8 mouse cellular contexts compared by ENCODE assay signal in genomic region chr8:124949209-124950068, GRCm38 (mm10). TPM values are rescaled to one million over a fixed set of nuclear protein-coding genes. Genes with fewer than 3 reads are reported as not detected.
DNase-seq lines count a peak whose midpoint lies in the region; ATAC-seq and TF ChIP-seq lines count a peak whose summit lies in the region.

Egln1 (minus strand) TSS chr8:124949324.

- DNase-seq in layer of hippocampus, adult 11-12 months (ENCODE audit: low spot score) = peak; percentile 76
- no peak for DNase-seq in layer of hippocampus, adult 9-10 months (ENCODE audit: low spot score)
- peak; percentile 80 for DNase-seq in embryo, embryonic 9.5 days (ENCODE audit: extremely low spot score)
- no peak for DNase-seq in gonadal fat pad, adult 2 months (ENCODE audit: low read depth)
- DNase-seq in limb, embryonic 11.5 days (ENCODE audit: low spot score) = peak; percentile 82
- DNase-seq in spleen, adult 18-20 months = peak; percentile 77 to 78

- no peaks in the 10 kb centered on the region for H3K27me3 ChIP-seq in intestine, postnatal 0 days (replicated peaks; ENCODE audit: control insufficient read depth, insufficient read depth, low read length)
- no peaks in the 10 kb centered on the region for H3K27me3 ChIP-seq in limb, embryonic 11.5 days (ENCODE audit: control insufficient read depth, insufficient read depth, low read length)
- H3K27me3 ChIP-seq in midbrain, embryonic 13.5 days = no peaks in the 10 kb centered on the region

- WGBS in intestine, postnatal 0 days = under 1% methylated on average over 56 of the region's 98 CpGs
- under 1% methylated on average over 35 of the region's 98 CpGs for WGBS in limb, embryonic 11.5 days
- under 1% methylated on average over 76 of the region's 98 CpGs for WGBS in midbrain, embryonic 13.5 days

- peak within 1 kb of the TSS; percentile 90 for H3K27ac ChIP-seq in intestine, postnatal 0 days (ENCODE audit: low read depth, low read length)
- H3K27ac ChIP-seq in limb, embryonic 11.5 days (replicated peaks; ENCODE audit: low read depth, low read length) = peak within 1 kb of the TSS; percentile 91
- H3K27ac ChIP-seq in midbrain, embryonic 13.5 days = peak within 1 kb of the TSS; percentile 99

- H3K4me2 ChIP-seq in intestine, postnatal 0 days (replicated peaks; ENCODE audit: low read depth) = peak within 1 kb of the TSS; percentile 72
- peak within 1 kb of the TSS; percentile 91 for H3K4me2 ChIP-seq in limb, embryonic 11.5 days (ENCODE audit: low read depth, severe bottlenecking)
- H3K4me2 ChIP-seq in midbrain, embryonic 13.5 days (replicated peaks) = peak within 1 kb of the TSS; percentile 92

- H3K4me1 ChIP-seq in intestine, postnatal 0 days (replicated peaks; ENCODE audit: control insufficient read depth, insufficient read depth, low read length) = peaks cover 5% of the 10 kb centered on the region; the same call in 1 of the 2 replicates
- H3K4me1 ChIP-seq in limb, embryonic 11.5 days (ENCODE audit: control insufficient read depth, insufficient read depth, low read length) = peaks cover 9% of the 10 kb centered on the region
- peaks cover 45% of the 10 kb centered on the region for H3K4me1 ChIP-seq in midbrain, embryonic 13.5 days (replicated peaks)

- H3K36me3 ChIP-seq in intestine, postnatal 0 days (ENCODE audit: control insufficient read depth, insufficient read depth) = no peaks in the 10 kb centered on the region
- no peaks in the 10 kb centered on the region for H3K36me3 ChIP-seq in limb, embryonic 11.5 days (ENCODE audit: control insufficient read depth, insufficient read depth, low read length)
- H3K36me3 ChIP-seq in midbrain, embryonic 13.5 days = no peaks in the 10 kb centered on the region

- peak within 1 kb of the TSS; percentile 71 for H3K9ac ChIP-seq in intestine, postnatal 0 days (ENCODE audit: low read depth, low read length)
- H3K9ac ChIP-seq in limb, embryonic 11.5 days (ENCODE audit: low read length) = peak within 1 kb of the TSS; percentile 70
- peak within 1 kb of the TSS; percentile 95 for H3K9ac ChIP-seq in midbrain, embryonic 13.5 days (replicated peaks)

- TF ChIP-seq CTCF in intestine, postnatal 0 days (IDR thresholded peaks at IDR 0.05; ENCODE audit: low read depth) = peak; percentile 25; the same call in 1 of the 2 replicates

- peak; percentile 90 for ATAC-seq in intestine, postnatal 0 days
- peak; percentile 81 for ATAC-seq in limb, embryonic 11.5 days (ENCODE audit: insufficient number of reproducible peaks, low FRiP score, low TSS enrichment, low read depth)
- ATAC-seq in midbrain, embryonic 13.5 days = peak; percentile 81

- peak within 1 kb of the TSS; percentile 78 for H3K4me3 ChIP-seq in intestine, postnatal 0 days (ENCODE audit: low read depth, low read length)
- peak within 1 kb of the TSS; percentile 90 for H3K4me3 ChIP-seq in limb, embryonic 11.5 days (ENCODE audit: low read depth, low read length)
- H3K4me3 ChIP-seq in midbrain, embryonic 13.5 days (replicated peaks) = peak within 1 kb of the TSS; percentile 90

- no peaks in the 10 kb centered on the region for H3K9me3 ChIP-seq in intestine, postnatal 0 days (ENCODE audit: control insufficient read depth)
- H3K9me3 ChIP-seq in limb, embryonic 11.5 days (ENCODE audit: control insufficient read depth, low read length) = no peaks in the 10 kb centered on the region
- H3K9me3 ChIP-seq in midbrain, embryonic 13.5 days = no peaks in the 10 kb centered on the region

RNA-seq across cellular contexts. Expression of gene Egln1, which starts in this region (rescaled TPM):
- polyA plus RNA-seq in gonadal fat pad, adult 2 months (2012; rRNA removed) = 29.5 TPM in 2 replicates
- polyA plus RNA-seq in intestine, postnatal 0 days (2015; fragmentation: Nextera tagmentation; extraction: Ambion mirVana) = 8.2 and 8.5 TPM in 2 replicates
- 15.1 and 15.3 TPM in 2 replicates for polyA plus RNA-seq in limb, embryonic 11.5 days (2014; fragmentation: Nextera tagmentation; extraction: Ambion mirVana)
- polyA plus RNA-seq in midbrain, embryonic 13.5 days (2015; fragmentation: Nextera tagmentation; extraction: Ambion mirVana) = 18.0 TPM in 2 replicates

Comparison
In these comparisons a context has a peak if more than half of its experiments do, and no peak if none do; other contexts are left out.
1. DNase-seq: peak in layer of hippocampus, adult 11-12 months (single experiment), embryo, embryonic 9.5 days (single experiment), limb, embryonic 11.5 days (single experiment) and spleen, adult 18-20 months (2 of 2); none in layer of hippocampus, adult 9-10 months (single experiment) and gonadal fat pad, adult 2 months (single experiment).
2. Peak in every context shown above with its lines, with median percentiles within 50 percentile points of each other: ATAC-seq, H3K27ac ChIP-seq, H3K4me2 ChIP-seq, H3K4me3 ChIP-seq and H3K9ac ChIP-seq.